23 mouse cellular contexts compared by ENCODE assay signal in genomic region chr2:62589333-62589732, GRCm38 (mm10). TPM values are rescaled to one million over a fixed set of nuclear protein-coding genes. Genes with fewer than 3 reads are reported as not detected.
DNase-seq lines count a peak whose midpoint lies in the region; ATAC-seq and TF ChIP-seq lines count a peak whose summit lies in the region.
"Had no signal": no experiment of that assay in that cellular context is flagged by ENCODE, and none has a peak within 500 bp of the region (broad histone marks: within the 10 kb centered on the region; RNA-seq: fewer than 3 reads in every experiment).

No protein-coding gene starts in this region.

- peak; percentile 67 for ATAC-seq in erythroid progenitor cell, adult 5-6 weeks (replicated peaks; ENCODE audit: low FRiP score, poor library complexity, severe bottlenecking)
- peak; percentile 77 for ATAC-seq in liver, embryonic 12.5 days
- ATAC-seq in liver, embryonic 16.5 days (ENCODE audit: low read depth): peak; percentile 87
- no peak for ATAC-seq in kidney, embryonic 14.5 days (ENCODE audit: low FRiP score, low TSS enrichment)
- ATAC-seq: CD4-positive, CD25-positive, alpha-beta regulatory T cell, adult 4 months; forebrain, embryonic 16.5 days had no signal

- intact Hi-C loops in gastrocnemius, adult 2 months (cut with DNase I): no loop called here
- intact Hi-C loops in gastrocnemius, postnatal 36 days (cut with DNase I): no loop called here

- H3K4me3 ChIP-seq in gastrocnemius, adult 2 months: no peak overlapping the region
- H3K4me3 ChIP-seq in liver, embryonic 12.5 days: no peak overlapping the region
- H3K4me3 ChIP-seq in liver, embryonic 16.5 days (ENCODE audit: low read depth, low read length): no peak overlapping the region; the same call in 1 of the 2 replicates
- no peak overlapping the region for H3K4me3 ChIP-seq in kidney, embryonic 14.5 days (ENCODE audit: low read length)
- H3K4me3 ChIP-seq: embryonic facial prominence, embryonic 15.5 days; forebrain, embryonic 12.5 days; heart, embryonic 13.5 days; hindbrain, embryonic 15.5 days had no signal

- WGBS in liver, embryonic 12.5 days (ENCODE audit: insufficient replicate concordance): 67% methylated on average over 4 of the region's 4 CpGs
- 58% methylated on average over 4 of the region's 4 CpGs for WGBS in liver, embryonic 16.5 days (ENCODE audit: insufficient replicate concordance)
- WGBS in kidney, embryonic 14.5 days: 61% methylated on average over 4 of the region's 4 CpGs

- H3K27me3 ChIP-seq in liver, embryonic 12.5 days (replicated peaks): no peaks in the 10 kb centered on the region
- no peaks in the 10 kb centered on the region for H3K27me3 ChIP-seq in liver, embryonic 16.5 days (ENCODE audit: control insufficient read depth, insufficient read depth, low read depth, low read length)
- H3K27me3 ChIP-seq in kidney, embryonic 14.5 days (ENCODE audit: control insufficient read depth, insufficient read depth, low read length): no peaks in the 10 kb centered on the region
- H3K27me3 ChIP-seq: embryonic facial prominence, embryonic 15.5 days; forebrain, embryonic 12.5 days; heart, embryonic 13.5 days; hindbrain, embryonic 15.5 days had no signal

- no peak overlapping the region for H3K4me2 ChIP-seq in liver, embryonic 12.5 days
- peak overlapping the region; percentile 30; the same call in 1 of the 2 replicates for H3K4me2 ChIP-seq in liver, embryonic 16.5 days (ENCODE audit: low read depth, low read length)
- H3K4me2 ChIP-seq in kidney, embryonic 14.5 days (replicated peaks; ENCODE audit: low read depth, low read length): no peak overlapping the region
- H3K4me2 ChIP-seq: embryonic facial prominence, embryonic 15.5 days; forebrain, embryonic 12.5 days; heart, embryonic 13.5 days; hindbrain, embryonic 15.5 days had no signal

- H3K27ac ChIP-seq in gastrocnemius, adult 2 months: peak overlapping the region; percentile 33
- no peak overlapping the region for H3K27ac ChIP-seq in liver, embryonic 12.5 days
- H3K27ac ChIP-seq in liver, embryonic 16.5 days (ENCODE audit: low read length): peak overlapping the region; percentile 16; the same call in 1 of the 2 replicates
- H3K27ac ChIP-seq in kidney, embryonic 14.5 days (ENCODE audit: low read depth, low read length): no peak overlapping the region
- H3K27ac ChIP-seq: embryonic facial prominence, embryonic 15.5 days; forebrain, embryonic 12.5 days; heart, embryonic 13.5 days; hindbrain, embryonic 15.5 days had no signal

- H3K36me3 ChIP-seq in liver, embryonic 12.5 days: no peaks in the 10 kb centered on the region
- no peaks in the 10 kb centered on the region for H3K36me3 ChIP-seq in liver, embryonic 16.5 days (ENCODE audit: control insufficient read depth, insufficient read depth)
- H3K36me3 ChIP-seq in kidney, embryonic 14.5 days (ENCODE audit: control insufficient read depth, insufficient read depth, low read length): no peaks in the 10 kb centered on the region
- H3K36me3 ChIP-seq: embryonic facial prominence, embryonic 15.5 days; forebrain, embryonic 12.5 days; G1E; heart, embryonic 13.5 days; hindbrain, embryonic 15.5 days had no signal

- no peak for TF ChIP-seq CTCF in gastrocnemius, adult 2 months (IDR thresholded peaks at IDR 0.05)

- peaks cover 25% of the 10 kb centered on the region for H3K4me1 ChIP-seq in liver, embryonic 12.5 days
- no peaks in the 10 kb centered on the region; the same call in none of the 2 replicates for H3K4me1 ChIP-seq in liver, embryonic 16.5 days (ENCODE audit: control insufficient read depth, low read depth, low read length)
- H3K4me1 ChIP-seq in kidney, embryonic 14.5 days (ENCODE audit: control insufficient read depth, insufficient read depth, low read length): no peaks in the 10 kb centered on the region
- H3K4me1 ChIP-seq: embryonic facial prominence, embryonic 15.5 days; forebrain, embryonic 12.5 days; heart, embryonic 13.5 days; hindbrain, embryonic 15.5 days had no signal

- no peaks in the 10 kb centered on the region for H3K9me3 ChIP-seq in liver, embryonic 12.5 days (replicated peaks)
- no peaks in the 10 kb centered on the region for H3K9me3 ChIP-seq in liver, embryonic 16.5 days (replicated peaks; ENCODE audit: control insufficient read depth, low read length)
- H3K9me3 ChIP-seq in kidney, embryonic 14.5 days (ENCODE audit: control insufficient read depth, low read length): no peaks in the 10 kb centered on the region
- H3K9me3 ChIP-seq: embryonic facial prominence, embryonic 15.5 days; forebrain, embryonic 12.5 days; heart, embryonic 13.5 days; hindbrain, embryonic 15.5 days had no signal

- H3K9ac ChIP-seq in liver, embryonic 12.5 days: no peak overlapping the region
- H3K9ac ChIP-seq in liver, embryonic 16.5 days (ENCODE audit: low read depth, low read length): no peak overlapping the region
- H3K9ac ChIP-seq in kidney, embryonic 14.5 days (ENCODE audit: low read depth, low read length): no peak overlapping the region
- H3K9ac ChIP-seq: embryonic facial prominence, embryonic 15.5 days; forebrain, embryonic 12.5 days; heart, embryonic 13.5 days; hindbrain, embryonic 15.5 days had no signal

- DNase-seq in gastrocnemius, adult 2 months: no peak
- no peak for DNase-seq in gastrocnemius, postnatal 36 days
- DNase-seq in c-Kit-positive CD71-positive TER-119-positive erythroid progenitor cells, embryonic 14.5 days (ENCODE audit: low spot score): no peak
- DNase-seq in urinary bladder, postnatal 10 days (ENCODE audit: low spot score): no peak
- DNase-seq: adrenal gland, adult 8-10 months; adrenal gland, postnatal 36 days; B cell, adult 2 months; cerebellum, adult 11-12 months; cerebellum, adult 9-11 months; cerebellum, postnatal 36 days; gastrocnemius, postnatal 14 days; heart, postnatal 36 days had no signal

RNA-seq across cellular contexts. Expression of gene Fap, which starts 15.5 kb away (rescaled TPM):
- total RNA-seq in gastrocnemius, adult 2 months (2021): 1 to 10 TPM; 3.8 to 7.2 TPM
- total RNA-seq in gastrocnemius, postnatal 36 days (2021): 1 to 10 TPM; 5.9 to 7.7 TPM
- 2.2 and 16.3 TPM in 2 replicates for total RNA-seq in erythroid progenitor cell, adult 5-6 weeks (2015; ENCODE audit: low replicate concordance)
- 4.8 and 11.0 TPM in 2 replicates for total RNA-seq in erythroid progenitor cell, adult 5-6 weeks (2017; ENCODE audit: low replicate concordance)
- polyA plus RNA-seq in liver, embryonic 12.5 days (2016; fragmentation: Nextera tagmentation; extraction: Ambion mirVana): 0.66 and 1.2 TPM in 2 replicates
- polyA plus RNA-seq in liver, embryonic 16.5 days (2015; fragmentation: Nextera tagmentation; extraction: Ambion mirVana): 0.34 and 0.43 TPM in 2 replicates
- 4.1 and 4.8 TPM in 2 replicates for polyA plus RNA-seq in kidney, embryonic 14.5 days (2014; fragmentation: Nextera tagmentation; extraction: Ambion mirVana)
- total RNA-seq: G1E had no signal
- polyA plus RNA-seq: G1E had no signal

RNA-seq across cellular contexts. Expression of gene Ifih1, which starts 56.7 kb away (rescaled TPM):
- total RNA-seq in gastrocnemius, adult 2 months (2021): 1 to 10 TPM; 2.0 to 3.2 TPM
- 1 to 10 TPM; 2.6 to 3.3 TPM for total RNA-seq in gastrocnemius, postnatal 36 days (2021)
- 24.3 and 37.1 TPM in 2 replicates for total RNA-seq in erythroid progenitor cell, adult 5-6 weeks (2015; ENCODE audit: low replicate concordance)
- 28.7 and 38.0 TPM in 2 replicates for total RNA-seq in erythroid progenitor cell, adult 5-6 weeks (2017; ENCODE audit: low replicate concordance)
- 3.1 and 3.2 TPM in 2 replicates for polyA plus RNA-seq in liver, embryonic 12.5 days (2016; fragmentation: Nextera tagmentation; extraction: Ambion mirVana)
- 3.2 and 3.6 TPM in 2 replicates for polyA plus RNA-seq in liver, embryonic 16.5 days (2015; fragmentation: Nextera tagmentation; extraction: Ambion mirVana)
- 1.8 and 3.1 TPM in 2 replicates for polyA plus RNA-seq in kidney, embryonic 14.5 days (2014; fragmentation: Nextera tagmentation; extraction: Ambion mirVana)

Comparison
In these comparisons a context has a peak if more than half of its experiments do, and no peak if none do; other contexts are left out.
1. H3K27ac ChIP-seq: peak in gastrocnemius, adult 2 months (single experiment) and liver, embryonic 16.5 days (single experiment); none in liver, embryonic 12.5 days (single experiment) and kidney, embryonic 14.5 days (single experiment).
2. RNA of gene Ifih1, which starts 56.7 kb away (total RNA-seq): 24.3 to 38.0 TPM in erythroid progenitor cell, adult 5-6 weeks; 2.6 to 3.3 TPM in gastrocnemius, postnatal 36 days and 2.0 to 3.2 TPM in gastrocnemius, adult 2 months; every median in the first group is over 4 times any median in the second.